26 mouse cellular contexts compared by ENCODE assay signal in the genomic region with DNA sequence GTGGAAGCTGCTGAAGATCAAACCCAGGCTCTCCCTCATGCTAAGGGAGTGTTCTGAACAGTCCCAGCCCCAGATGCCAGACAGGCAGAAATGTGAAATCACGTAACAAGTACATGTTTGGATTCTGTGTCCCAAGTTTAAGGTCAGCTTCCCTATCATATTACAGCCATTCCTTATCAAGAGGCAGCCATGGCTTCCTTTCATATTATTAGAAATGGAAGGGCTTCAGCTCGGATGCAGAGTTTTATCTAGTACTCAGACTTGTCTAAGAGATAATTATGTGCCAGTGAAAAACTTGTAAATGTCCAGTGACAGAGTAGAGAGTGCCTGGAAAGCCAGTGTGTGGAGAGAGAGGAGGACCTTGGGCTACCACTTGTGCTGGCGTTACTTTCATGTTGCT. TPM values are rescaled to one million over a fixed set of nuclear protein-coding genes. Genes with fewer than 3 reads are reported as not detected.
DNase-seq lines count a peak whose midpoint lies in the region; ATAC-seq lines count a peak whose summit lies in the region.
"Had no signal": no experiment of that assay in that cellular context is flagged by ENCODE, and none has a peak within 500 bp of the region (broad histone marks: within the 10 kb centered on the region; RNA-seq: fewer than 3 reads in every experiment).

No protein-coding gene starts in this region.

- ATAC-seq in heart, embryonic 11.5 days (replicated peaks; ENCODE audit: insufficient number of reproducible peaks, low FRiP score, low TSS enrichment), result no peak
- no peak for ATAC-seq in cerebellum, adult (ENCODE audit: insufficient number of reproducible peaks, low FRiP score, low TSS enrichment)
- no peak for ATAC-seq in midbrain, embryonic 14.5 days (ENCODE audit: low FRiP score, low TSS enrichment)
- ATAC-seq: activated CD4-positive, CD25-positive, alpha-beta regulatory T cell, adult 4 months; forebrain, embryonic 16.5 days; intestine, postnatal 0 days; liver, postnatal 0 days; midbrain, embryonic 15.5 days had no signal

- no peak overlapping the region for H3K4me3 ChIP-seq in heart, embryonic 11.5 days (ENCODE audit: low read depth, low read length)
- no peak overlapping the region for H3K4me3 ChIP-seq in midbrain, embryonic 14.5 days (replicated peaks; ENCODE audit: low read depth, low read length)
- H3K4me3 ChIP-seq: heart, embryonic 13.5 days; hindbrain, embryonic 12.5 days; limb, embryonic 12.5 days; midbrain, embryonic 15.5 days; neural tube, embryonic 12.5 days had no signal

- 37% methylated on average over 3 of the region's 3 CpGs for WGBS in heart, embryonic 11.5 days (ENCODE audit: insufficient replicate concordance)
- 75% methylated on average over 3 of the region's 3 CpGs for WGBS in midbrain, embryonic 14.5 days

- no peaks in the 10 kb centered on the region for H3K27me3 ChIP-seq in heart, embryonic 11.5 days (ENCODE audit: control insufficient read depth, insufficient read depth, low read length)
- no peaks in the 10 kb centered on the region for H3K27me3 ChIP-seq in midbrain, embryonic 14.5 days (ENCODE audit: control insufficient read depth, insufficient read depth, low read length)
- H3K27me3 ChIP-seq: heart, embryonic 13.5 days; midbrain, embryonic 15.5 days; neural tube, embryonic 12.5 days had no signal

- H3K4me2 ChIP-seq in heart, embryonic 11.5 days, result no peak overlapping the region
- no peak overlapping the region for H3K4me2 ChIP-seq in midbrain, embryonic 14.5 days (ENCODE audit: low read length)
- H3K4me2 ChIP-seq: heart, embryonic 13.5 days; hindbrain, embryonic 12.5 days; limb, embryonic 12.5 days; liver, embryonic 11.5 days; midbrain, embryonic 15.5 days; neural tube, embryonic 12.5 days had no signal

- no peaks in the 10 kb centered on the region for H3K4me1 ChIP-seq in heart, embryonic 11.5 days (ENCODE audit: control insufficient read depth, insufficient read depth, low read length)
- no peaks in the 10 kb centered on the region for H3K4me1 ChIP-seq in midbrain, embryonic 14.5 days (ENCODE audit: control insufficient read depth, insufficient read depth, low read length)
- H3K4me1 ChIP-seq: hindbrain, embryonic 12.5 days; limb, embryonic 12.5 days; midbrain, embryonic 15.5 days; neural tube, embryonic 12.5 days had no signal

- no peak overlapping the region for H3K9ac ChIP-seq in heart, embryonic 11.5 days (ENCODE audit: low read depth, low read length)
- H3K9ac ChIP-seq in midbrain, embryonic 14.5 days (replicated peaks; ENCODE audit: low read length), result no peak overlapping the region
- H3K9ac ChIP-seq: heart, embryonic 13.5 days; hindbrain, embryonic 12.5 days; limb, embryonic 12.5 days; liver, postnatal 0 days; midbrain, embryonic 15.5 days; neural tube, embryonic 12.5 days had no signal

- H3K27ac ChIP-seq in heart, embryonic 11.5 days (ENCODE audit: low read depth, low read length), result no peak overlapping the region
- no peak overlapping the region for H3K27ac ChIP-seq in midbrain, embryonic 14.5 days (replicated peaks; ENCODE audit: low read depth, low read length)
- H3K27ac ChIP-seq: heart, embryonic 13.5 days; hindbrain, embryonic 12.5 days; limb, embryonic 12.5 days; midbrain, embryonic 15.5 days; neural tube, embryonic 12.5 days had no signal

- DNase-seq in heart, adult 11 months, result peak; percentile 94
- peak; percentile 54 to 56 for DNase-seq in heart, adult 9 months (ENCODE audit: low spot score in 2 of 2)
- DNase-seq in heart, postnatal 4 days, result peak; percentile 21
- DNase-seq in lung, postnatal 25 days (ENCODE audit: low spot score), result peak; percentile 44
- no peak for DNase-seq in midbrain, embryonic 14.5 days
- DNase-seq: adrenal gland, postnatal 10 days; cerebellum, adult 8-10 months; gastrocnemius, postnatal 14 days; kidney, postnatal 36 days; liver, postnatal 0 days; retina, postnatal 1 day; right cerebral cortex, postnatal 25 days; thymus, postnatal 25 days had no signal

- H3K36me3 ChIP-seq in heart, embryonic 11.5 days (ENCODE audit: control insufficient read depth, insufficient read depth, low read length), result no peaks in the 10 kb centered on the region
- H3K36me3 ChIP-seq in midbrain, embryonic 14.5 days (ENCODE audit: control insufficient read depth, insufficient read depth, low read length), result no peaks in the 10 kb centered on the region
- H3K36me3 ChIP-seq: heart, embryonic 13.5 days; hindbrain, embryonic 12.5 days; limb, embryonic 12.5 days; midbrain, embryonic 15.5 days; neural tube, embryonic 12.5 days had no signal

- no peaks in the 10 kb centered on the region for H3K9me3 ChIP-seq in heart, embryonic 11.5 days (replicated peaks; ENCODE audit: control insufficient read depth, low read length)
- H3K9me3 ChIP-seq in midbrain, embryonic 14.5 days (ENCODE audit: control insufficient read depth, low read length), result no peaks in the 10 kb centered on the region
- H3K9me3 ChIP-seq: heart, embryonic 13.5 days; hindbrain, embryonic 12.5 days; limb, embryonic 12.5 days; midbrain, embryonic 15.5 days; neural tube, embryonic 12.5 days had no signal

RNA-seq across cellular contexts. Expression of a gene that starts 34.6 kb away (rescaled TPM):
- 0.40 TPM in 1 of 2 replicates, not detected in the other for polyA plus RNA-seq in heart, embryonic 11.5 days (2014; fragmentation: Nextera tagmentation; extraction: Ambion mirVana)
- 1 to 10 TPM; 5.4 to 5.5 TPM for total RNA-seq in heart, postnatal 4 days (2021)
- polyA plus RNA-seq in midbrain, embryonic 14.5 days (2014; fragmentation: Nextera tagmentation; extraction: Ambion mirVana), result 0.12 and 0.18 TPM in 2 replicates
- total RNA-seq: common myeloid progenitor, adult 5-6 weeks; megakaryocyte-erythroid progenitor cell, adult 5-6 weeks had no signal
